Mouse (Mus musculus): ENCODE data around the gene Il20ra. TPM values are rescaled to one million over a fixed set of nuclear protein-coding genes. Genes with fewer than 3 reads are reported as not detected.

The Il20ra gene
- polyA plus RNA-seq (2012; fragmentation: generic; extraction: Trizol): not detected
- long read RNA-seq, experiment 1: 0 reads
- long read RNA-seq, experiment 2: 0 reads

- H3K4me3 ChIP-seq (ENCODE audit: insufficient read depth, poor library complexity, severe bottlenecking): no peak within 1 kb of the TSS
- H3K79me3 ChIP-seq (ENCODE audit: low read depth): no peaks in the 10 kb centered on the region
These were observed at the start of gene Il20ra for GRCm38 (mm10) chr10:19712421-19712836. Gene Il20ra, plus strand, starts transcription at chr10:19712570.

DNA sequence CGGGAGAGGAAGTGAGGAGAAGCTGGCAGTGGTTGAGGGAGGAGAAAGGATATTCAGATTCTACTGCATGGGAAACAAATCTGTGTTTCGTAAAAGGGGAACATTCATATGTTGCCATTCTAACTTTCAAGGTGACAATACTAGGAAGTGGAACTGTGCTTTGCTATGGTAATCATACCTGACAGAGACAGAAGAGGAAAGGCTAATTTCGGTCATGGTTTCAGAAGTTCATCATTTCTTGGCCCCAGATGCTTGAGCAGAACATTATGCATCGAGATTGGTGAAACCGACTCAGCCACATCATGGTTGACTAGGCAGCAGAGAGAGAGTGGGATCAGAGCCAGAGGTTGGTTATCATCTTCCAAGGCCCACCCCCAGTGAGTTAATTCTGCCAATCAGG is 43.4 kb upstream of the Il20ra start:
- H3K4me3 ChIP-seq (ENCODE audit: insufficient read depth, poor library complexity, severe bottlenecking): no peak overlapping the region
- no peaks in the 10 kb centered on the region for H3K79me3 ChIP-seq (ENCODE audit: low read depth)
- TF ChIP-seq MAX (IDR thresholded peaks at IDR 0.05) (no peak), CTCF (IDR thresholded peaks at IDR 0.05; ENCODE audit: control insufficient read depth, insufficient read depth, insufficient read length) (no peak), MYOG (IDR thresholded peaks at IDR 0.05; ENCODE audit: control insufficient read depth, extremely low read depth, insufficient read length) (no peak), USF1 (IDR thresholded peaks at IDR 0.05; ENCODE audit: low read depth) (no peak), CEBPB (IDR thresholded peaks at IDR 0.05; ENCODE audit: low read depth) (no peak), FOSL1 (IDR thresholded peaks at IDR 0.05; ENCODE audit: insufficient read depth, low read length, poor library complexity, severe bottlenecking) (no peak), MYOD1 (IDR thresholded peaks at IDR 0.05; ENCODE audit: control insufficient read depth, insufficient read length, low read depth) (no peak)
- H3K27me3 ChIP-seq (ENCODE audit: control insufficient read depth, insufficient read depth, insufficient read length): no peaks in the 10 kb centered on the region
- no peak overlapping the region for H3ac ChIP-seq (ENCODE audit: control insufficient read depth, insufficient read length, low read depth)
- H3K36me3 ChIP-seq (ENCODE audit: control insufficient read depth, insufficient read depth): no peaks in the 10 kb centered on the region
- no peaks in the 10 kb centered on the region for H3K79me2 ChIP-seq (ENCODE audit: control insufficient read depth, insufficient read depth)

More at GRCm38 (mm10) chr10:19712421-19712836, at the start of gene Il20ra:
- peaks cover 14% of the 10 kb centered on the region for H3K27me3 ChIP-seq (ENCODE audit: control insufficient read depth, insufficient read depth, insufficient read length)
- H3ac ChIP-seq (ENCODE audit: control insufficient read depth, insufficient read length, low read depth): no peak within 1 kb of the TSS
- TF ChIP-seq CEBPB (IDR thresholded peaks at IDR 0.05; ENCODE audit: low read depth) (no peak), USF1 (IDR thresholded peaks at IDR 0.05; ENCODE audit: low read depth) (no peak), MAX (IDR thresholded peaks at IDR 0.05) (no peak), MYOG (IDR thresholded peaks at IDR 0.05; ENCODE audit: control insufficient read depth, extremely low read depth, insufficient read length) (no peak), FOSL1 (IDR thresholded peaks at IDR 0.05; ENCODE audit: insufficient read depth, low read length, poor library complexity, severe bottlenecking) (no peak)
- no peaks in the 10 kb centered on the region for H3K79me2 ChIP-seq (ENCODE audit: control insufficient read depth, insufficient read depth)
- no peaks in the 10 kb centered on the region for H3K36me3 ChIP-seq (ENCODE audit: control insufficient read depth, insufficient read depth)

DNA sequence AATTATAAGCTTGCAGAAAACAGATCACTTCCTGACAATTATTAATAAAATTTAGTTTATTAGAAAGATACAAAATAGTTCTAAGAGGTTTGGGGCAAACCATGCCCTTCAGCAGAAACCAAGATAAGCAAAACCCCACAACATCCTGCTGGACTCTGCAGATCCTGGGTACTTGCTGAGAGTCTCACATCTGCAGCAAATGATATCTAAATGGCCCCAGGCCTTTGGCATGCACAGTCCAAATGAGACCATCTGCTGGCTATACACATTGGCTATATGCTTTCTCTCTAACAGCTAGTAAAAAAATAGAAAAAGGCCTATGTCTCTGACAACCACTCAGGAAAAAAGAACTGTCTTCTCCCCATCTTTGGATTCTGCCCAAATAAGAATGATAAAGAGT is 40.4 kb upstream of the Il20ra start:
- TF ChIP-seq MYOD1 (IDR thresholded peaks at IDR 0.05; ENCODE audit: control insufficient read depth, insufficient read length, low read depth) (no peak), MAX (IDR thresholded peaks at IDR 0.05) (no peak), CTCF (IDR thresholded peaks at IDR 0.05; ENCODE audit: control insufficient read depth, insufficient read depth, insufficient read length) (no peak), USF1 (IDR thresholded peaks at IDR 0.05; ENCODE audit: low read depth) (no peak), CEBPB (IDR thresholded peaks at IDR 0.05; ENCODE audit: low read depth) (no peak), FOSL1 (IDR thresholded peaks at IDR 0.05; ENCODE audit: insufficient read depth, low read length, poor library complexity, severe bottlenecking) (no peak), MYOG (IDR thresholded peaks at IDR 0.05; ENCODE audit: control insufficient read depth, extremely low read depth, insufficient read length) (no peak)
- H3K79me3 ChIP-seq (ENCODE audit: low read depth): no peaks in the 10 kb centered on the region
- H3K79me2 ChIP-seq (ENCODE audit: control insufficient read depth, insufficient read depth): no peaks in the 10 kb centered on the region
- no peak overlapping the region for H3ac ChIP-seq (ENCODE audit: control insufficient read depth, insufficient read length, low read depth)
- no peaks in the 10 kb centered on the region for H3K36me3 ChIP-seq (ENCODE audit: control insufficient read depth, insufficient read depth)
- no peaks in the 10 kb centered on the region for H3K27me3 ChIP-seq (ENCODE audit: control insufficient read depth, insufficient read depth, insufficient read length)
- no peak overlapping the region for H3K4me3 ChIP-seq (ENCODE audit: insufficient read depth, poor library complexity, severe bottlenecking)

DNA sequence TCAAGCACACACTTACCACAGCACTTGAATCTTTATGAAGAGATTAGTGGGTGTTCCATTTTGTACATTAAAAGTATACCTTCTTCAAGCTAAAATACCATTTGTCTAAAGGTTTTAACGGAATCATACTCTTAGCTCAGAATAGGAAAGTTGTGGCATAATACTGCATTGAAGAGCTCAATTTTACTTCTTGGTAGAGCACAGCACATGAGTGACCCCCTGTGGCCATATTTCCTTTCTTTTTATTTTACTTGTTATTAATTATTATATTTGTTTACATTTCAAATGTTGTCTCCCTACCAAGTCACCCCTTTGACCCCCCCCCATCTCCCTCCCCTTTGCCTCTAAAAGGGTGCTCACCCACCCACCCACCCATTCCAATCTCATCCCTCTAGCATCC is 39.2 kb upstream of the Il20ra start:
- no peaks in the 10 kb centered on the region for H3K36me3 ChIP-seq (ENCODE audit: control insufficient read depth, insufficient read depth)
- H3K79me3 ChIP-seq (ENCODE audit: low read depth): no peaks in the 10 kb centered on the region
- no peaks in the 10 kb centered on the region for H3K79me2 ChIP-seq (ENCODE audit: control insufficient read depth, insufficient read depth)
- no peak overlapping the region for H3K4me3 ChIP-seq (ENCODE audit: insufficient read depth, poor library complexity, severe bottlenecking)
- no peak overlapping the region for H3ac ChIP-seq (ENCODE audit: control insufficient read depth, insufficient read length, low read depth)
- H3K27me3 ChIP-seq (ENCODE audit: control insufficient read depth, insufficient read depth, insufficient read length): no peaks in the 10 kb centered on the region
- no peak for TF ChIP-seq USF1 (IDR thresholded peaks at IDR 0.05; ENCODE audit: low read depth)
- TF ChIP-seq CTCF (IDR thresholded peaks at IDR 0.05; ENCODE audit: control insufficient read depth, insufficient read depth, insufficient read length): no peak
- no peak for TF ChIP-seq MAX (IDR thresholded peaks at IDR 0.05)

- Histone ChIP-seq H3ac (ENCODE audit: control insufficient read depth, insufficient read length, low read depth) (no peak overlapping the region), H3K27me3 (ENCODE audit: control insufficient read depth, insufficient read depth, insufficient read length) (no peaks in the 10 kb centered on the region), H3K79me3 (ENCODE audit: low read depth) (no peaks in the 10 kb centered on the region), H3K79me2 (ENCODE audit: control insufficient read depth, insufficient read depth) (no peaks in the 10 kb centered on the region), H3K4me3 (ENCODE audit: insufficient read depth, poor library complexity, severe bottlenecking) (no peak overlapping the region), H3K36me3 (ENCODE audit: control insufficient read depth, insufficient read depth) (no peaks in the 10 kb centered on the region)
- TF ChIP-seq MYOG (IDR thresholded peaks at IDR 0.05; ENCODE audit: control insufficient read depth, extremely low read depth, insufficient read length) (no peak), MAX (IDR thresholded peaks at IDR 0.05) (no peak), CTCF (IDR thresholded peaks at IDR 0.05; ENCODE audit: control insufficient read depth, insufficient read depth, insufficient read length) (no peak), FOSL1 (IDR thresholded peaks at IDR 0.05; ENCODE audit: insufficient read depth, low read length, poor library complexity, severe bottlenecking) (no peak), USF1 (IDR thresholded peaks at IDR 0.05; ENCODE audit: low read depth) (no peak), MYOD1 (IDR thresholded peaks at IDR 0.05; ENCODE audit: control insufficient read depth, insufficient read length, low read depth) (no peak), CEBPB (IDR thresholded peaks at IDR 0.05; ENCODE audit: low read depth) (no peak)
These were observed 24.7 kb upstream of the Il20ra start for GRCm38 (mm10) chr10:19687686-19688085.

DNA sequence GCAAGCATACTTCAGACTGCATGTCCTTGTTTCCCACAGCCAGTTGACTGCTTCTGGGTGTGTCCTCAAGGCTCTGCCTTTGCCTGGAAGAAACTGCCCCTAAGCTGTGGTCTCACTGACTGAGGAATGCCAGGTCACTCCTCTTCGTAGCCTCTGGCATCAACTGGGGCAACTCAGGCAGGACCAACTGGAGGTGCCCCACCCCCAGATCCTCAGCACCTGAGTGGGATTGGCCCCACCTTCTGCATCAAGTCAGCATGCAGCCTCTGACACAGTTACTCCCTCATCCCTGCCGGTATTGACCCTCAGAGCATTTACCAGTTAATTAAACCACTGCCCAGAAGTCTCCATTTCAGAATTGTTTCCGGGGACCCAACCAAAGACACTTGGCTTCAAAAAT is 21.1 kb upstream of the Il20ra start:
- H3K79me2 ChIP-seq (ENCODE audit: control insufficient read depth, insufficient read depth): no peaks in the 10 kb centered on the region
- H3ac ChIP-seq (ENCODE audit: control insufficient read depth, insufficient read length, low read depth): no peak overlapping the region
- no peak overlapping the region for H3K4me3 ChIP-seq (ENCODE audit: insufficient read depth, poor library complexity, severe bottlenecking)
- peaks cover 11% of the 10 kb centered on the region for H3K27me3 ChIP-seq (ENCODE audit: control insufficient read depth, insufficient read depth, insufficient read length)
- no peaks in the 10 kb centered on the region for H3K79me3 ChIP-seq (ENCODE audit: low read depth)
- TF ChIP-seq MAX (IDR thresholded peaks at IDR 0.05) (no peak), MYOD1 (IDR thresholded peaks at IDR 0.05; ENCODE audit: control insufficient read depth, insufficient read length, low read depth) (no peak), FOSL1 (IDR thresholded peaks at IDR 0.05; ENCODE audit: insufficient read depth, low read length, poor library complexity, severe bottlenecking) (no peak), CEBPB (IDR thresholded peaks at IDR 0.05; ENCODE audit: low read depth) (no peak), CTCF (IDR thresholded peaks at IDR 0.05; ENCODE audit: control insufficient read depth, insufficient read depth, insufficient read length) (no peak), USF1 (IDR thresholded peaks at IDR 0.05; ENCODE audit: low read depth) (no peak), MYOG (IDR thresholded peaks at IDR 0.05; ENCODE audit: control insufficient read depth, extremely low read depth, insufficient read length) (no peak)
- no peaks in the 10 kb centered on the region for H3K36me3 ChIP-seq (ENCODE audit: control insufficient read depth, insufficient read depth)

Data from C2C12 (cell line).